Mouse (Mus musculus) stomach, embryonic 14.5 days (tissue): ENCODE measurements around the gene Tle3. TPM values are rescaled to one million over a fixed set of nuclear protein-coding genes. Genes with fewer than 3 reads are reported as not detected.

Experiments
- ATAC-seq: fragments of 200-750 bp; cut with Nextera tagmentation; 2 replicates; pipeline ENCODE4 v1.8.0; 2017; ENCODE audit warnings: low read depth, moderate TSS enrichment; ENCODE audit not compliant: insufficient number of reproducible peaks, insufficient read depth, low FRiP score
- H3K27ac ChIP-seq: fragments of 300-500 bp; sonication (generic); 2 replicates; pipeline ENCODE4 v1.5.1; 2014; ENCODE audit warnings: mild to moderate bottlenecking, low read length, moderate library complexity, mixed read lengths
- H3K27me3 ChIP-seq: fragments of 300-500 bp; sonication (generic); 2 replicates; pipeline ENCODE4 v1.6.1; 2014; ENCODE audit warnings: low read length, control low read depth, mixed read lengths; ENCODE audit not compliant: control insufficient read depth, insufficient read depth
- H3K36me3 ChIP-seq: fragments of 300-500 bp; sonication (generic); 2 replicates; pipeline ENCODE4 v1.6.1; 2014; ENCODE audit warnings: mild to moderate bottlenecking, control low read depth, low read length, moderate library complexity, mixed read lengths; ENCODE audit not compliant: control insufficient read depth, insufficient read depth
- H3K4me1 ChIP-seq: fragments of 300-500 bp; sonication (generic); 2 replicates; pipeline ENCODE4 v1.6.1; 2014; ENCODE audit warnings: low read length, control low read depth, mixed read lengths; ENCODE audit not compliant: control insufficient read depth, insufficient read depth
- H3K4me2 ChIP-seq: fragments of 300-500 bp; sonication (generic); replicated peaks from 2 replicates; pipeline ENCODE4 v1.6.1; 2014; ENCODE audit warnings: low read depth, low read length, control low read depth
- H3K4me3 ChIP-seq: fragments of 300-500 bp; sonication (generic); 2 replicates; pipeline ENCODE4 v1.5.1; 2014; ENCODE audit warnings: low read depth, low read length, control low read depth
- H3K9ac ChIP-seq: fragments of 300-500 bp; sonication (generic); replicated peaks from 2 replicates; pipeline ENCODE4 v1.6.1; 2014; ENCODE audit warnings: low read depth, mild to moderate bottlenecking, control low read depth, low read length, moderate library complexity, mixed read lengths
- H3K9me3 ChIP-seq: fragments of 300-500 bp; sonication (generic); 2 replicates; pipeline ENCODE4 v1.6.1; 2016; ENCODE audit warnings: low read depth, low read length, control low read depth; ENCODE audit not compliant: control insufficient read depth
- WGBS: fragments of 180-500 bp; shearing (Covaris S2); extraction: QIAGEN DNeasy Blood & Tissue Kit; methylation state at CpG from one replicate; pipeline ENCODE4 v1.1.7; 2014; 5-methylcytosine and 5-hydroxymethylcytosine counted together
- polyA plus RNA-seq: library from polyadenylated mRNA; unstranded; fragments of >200 nt; fragmentation: Nextera tagmentation; extraction: Ambion mirVana; gene quantifications from 2 replicates; pipeline ENCODE4 v1.2.1, GENCODE M21; 2014

The Tle3 gene
- polyA plus RNA-seq, 1 experiment from 2014 or later = 31.9 TPM

DNA sequence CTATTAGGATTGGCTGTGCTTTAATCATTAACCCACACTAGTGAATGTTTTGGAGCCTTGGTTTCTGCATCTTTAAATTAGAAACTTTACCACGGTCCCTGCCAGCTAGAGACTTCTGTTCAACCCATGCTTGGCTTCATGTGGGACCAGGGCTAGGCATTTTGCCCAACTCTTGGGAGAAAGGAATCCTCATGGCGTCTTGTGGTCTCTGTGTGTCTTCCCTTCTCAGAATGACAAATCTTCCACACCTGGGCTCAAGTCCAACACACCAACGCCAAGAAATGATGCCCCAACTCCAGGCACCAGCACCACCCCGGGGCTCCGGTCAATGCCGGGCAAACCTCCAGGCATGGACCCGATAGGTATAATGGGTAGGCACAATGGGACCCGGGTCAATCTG, 36.9 kb downstream of the Tle3 start:
- Histone ChIP-seq H3K36me3 (peaks cover 83% of the 10 kb centered on the region), H3K9me3 (no peaks in the 10 kb centered on the region), H3K4me2 (no peak overlapping the region), H3K4me3 (no peak overlapping the region), H3K9ac (no peak overlapping the region), H3K27me3 (no peaks in the 10 kb centered on the region), H3K4me1 (peaks cover 18% of the 10 kb centered on the region), H3K27ac (no peak overlapping the region)
- ATAC-seq = no peak
- WGBS = 85% methylated on average over 8 of the region's 8 CpGs

- Histone ChIP-seq H3K27me3 (no peaks in the 10 kb centered on the region), H3K27ac (no peak overlapping the region), H3K9ac (no peak overlapping the region), H3K4me2 (no peak overlapping the region), H3K4me3 (no peak overlapping the region), H3K4me1 (no peaks in the 10 kb centered on the region), H3K9me3 (no peaks in the 10 kb centered on the region), H3K36me3 (peaks cover 94% of the 10 kb centered on the region)
- ATAC-seq = no peak
- WGBS = 87% methylated on average over 14 of the region's 14 CpGs
Measured at GRCm38 (mm10) chr9:61413665-61414456, 41.7 kb downstream of the Tle3 start.

DNA sequence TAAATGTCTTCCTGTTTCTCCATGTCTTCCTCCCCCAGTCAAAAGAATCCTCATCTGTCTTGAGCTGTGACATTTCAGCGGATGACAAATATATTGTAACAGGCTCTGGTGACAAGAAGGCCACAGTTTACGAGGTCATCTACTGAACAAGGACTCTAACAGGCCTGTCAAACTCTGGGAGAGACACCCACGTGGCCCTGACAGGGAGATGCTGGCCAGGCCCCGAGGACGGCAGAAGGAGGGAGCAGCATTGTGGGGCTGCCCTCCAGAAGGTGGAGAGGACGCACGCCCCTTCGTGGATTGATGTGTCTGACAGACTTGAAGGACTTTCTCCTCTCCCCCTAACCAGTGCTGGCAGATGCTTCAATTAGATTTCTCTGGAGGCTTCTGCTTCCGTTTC, 44.4 kb downstream of the Tle3 start:
- Histone ChIP-seq H3K36me3 (peaks cover 67% of the 10 kb centered on the region), H3K4me3 (no peak overlapping the region), H3K4me1 (no peaks in the 10 kb centered on the region), H3K27ac (no peak overlapping the region), H3K4me2 (no peak overlapping the region), H3K9me3 (no peaks in the 10 kb centered on the region), H3K9ac (no peak overlapping the region), H3K27me3 (no peaks in the 10 kb centered on the region)
- WGBS = 45% methylated on average over 9 of the region's 9 CpGs
- no peak for ATAC-seq

- H3K36me3 ChIP-seq = peaks cover 17% of the 10 kb centered on the region
Measured at GRCm38 (mm10) chr9:61421626-61422025, 49.5 kb downstream of the Tle3 start.

GRCm38 (mm10) chr9:61424245-61424644, 52.1 kb downstream of the Tle3 start:
- ATAC-seq = no peak
- 84% methylated on average over 3 of the region's 3 CpGs for WGBS
- Histone ChIP-seq H3K4me1 (no peaks in the 10 kb centered on the region), H3K9me3 (no peaks in the 10 kb centered on the region), H3K4me3 (no peak overlapping the region), H3K27ac (no peak overlapping the region), H3K9ac (no peak overlapping the region), H3K36me3 (no peaks in the 10 kb centered on the region), H3K4me2 (no peak overlapping the region), H3K27me3 (no peaks in the 10 kb centered on the region)

More at GRCm38 (mm10) chr9:61421626-61422025, 49.5 kb downstream of the Tle3 start:
- Histone ChIP-seq H3K27ac (no peak overlapping the region), H3K4me3 (no peak overlapping the region), H3K4me2 (no peak overlapping the region), H3K4me1 (no peaks in the 10 kb centered on the region), H3K9ac (no peak overlapping the region), H3K9me3 (no peaks in the 10 kb centered on the region), H3K27me3 (no peaks in the 10 kb centered on the region)
- WGBS = 78% methylated on average over 3 of the region's 3 CpGs
- no peak for ATAC-seq

DNA sequence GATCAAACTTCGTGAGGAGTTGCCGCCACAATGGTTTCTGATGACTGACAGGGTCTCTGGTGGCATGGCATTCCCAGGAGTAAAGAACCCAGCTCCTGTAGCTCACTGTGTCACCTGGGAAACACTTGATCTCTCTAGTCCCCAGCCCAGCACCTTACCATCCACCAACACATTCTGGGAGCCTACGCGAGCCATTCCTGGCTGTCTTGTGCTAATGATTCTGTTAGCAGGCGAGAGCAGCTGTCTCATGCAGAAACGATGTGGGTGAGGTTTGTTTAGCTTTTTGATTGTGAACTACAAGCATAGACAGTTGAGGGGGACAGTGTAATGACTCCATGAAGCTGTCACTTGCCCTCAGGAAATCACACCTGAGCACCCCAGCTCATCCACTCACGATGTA, 54.3 kb downstream of the Tle3 start:
- Histone ChIP-seq H3K27ac (no peak overlapping the region), H3K9me3 (no peaks in the 10 kb centered on the region), H3K4me2 (no peak overlapping the region), H3K9ac (no peak overlapping the region), H3K36me3 (no peaks in the 10 kb centered on the region), H3K4me1 (no peaks in the 10 kb centered on the region), H3K27me3 (no peaks in the 10 kb centered on the region), H3K4me3 (no peak overlapping the region)
- ATAC-seq = no peak
- WGBS = 66% methylated on average over 7 of the region's 7 CpGs

DNA sequence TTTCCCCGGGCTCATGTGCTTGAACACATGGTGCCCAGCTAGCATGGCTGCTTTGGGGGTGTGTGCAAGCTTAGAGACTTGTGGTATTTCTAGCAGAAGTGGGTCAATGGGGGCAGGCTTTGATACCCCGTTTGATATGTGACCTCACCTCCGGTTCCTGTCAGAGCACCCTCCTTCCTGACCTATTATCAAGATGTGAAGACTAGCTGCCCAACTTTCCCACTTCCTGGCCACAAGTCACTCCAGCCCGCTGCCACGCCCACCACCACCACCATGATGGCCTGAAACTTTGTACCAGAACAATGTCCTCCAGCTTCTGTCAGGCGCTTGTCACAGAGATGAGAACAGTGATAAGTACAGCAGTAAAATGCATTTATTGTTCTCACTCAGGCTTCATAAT, 54.9 kb downstream of the Tle3 start:
- no peaks in the 10 kb centered on the region for H3K27me3 ChIP-seq
- H3K4me1 ChIP-seq = no peaks in the 10 kb centered on the region
- WGBS = 80% methylated on average over 6 of the region's 6 CpGs
- H3K4me2 ChIP-seq = no peak overlapping the region
- H3K4me3 ChIP-seq = no peak overlapping the region
- H3K9me3 ChIP-seq = no peaks in the 10 kb centered on the region
- no peak overlapping the region for H3K27ac ChIP-seq
- H3K9ac ChIP-seq = no peak overlapping the region
- no peak for ATAC-seq
- no peaks in the 10 kb centered on the region for H3K36me3 ChIP-seq

GRCm38 (mm10) chr9:61427901-61428300, 55.7 kb downstream of the Tle3 start:
- H3K4me3 ChIP-seq = no peak overlapping the region
- no peaks in the 10 kb centered on the region for H3K36me3 ChIP-seq
- H3K4me2 ChIP-seq = no peak overlapping the region
- no peaks in the 10 kb centered on the region for H3K9me3 ChIP-seq
- no peaks in the 10 kb centered on the region for H3K4me1 ChIP-seq
- no peak for ATAC-seq
- 65% methylated on average over 3 of the region's 3 CpGs for WGBS
- no peak overlapping the region for H3K9ac ChIP-seq
- no peaks in the 10 kb centered on the region for H3K27me3 ChIP-seq
- no peak overlapping the region for H3K27ac ChIP-seq

- no peak overlapping the region for H3K4me2 ChIP-seq
- 87% methylated on average over 4 of the region's 4 CpGs for WGBS
- H3K9me3 ChIP-seq = no peaks in the 10 kb centered on the region
- no peak overlapping the region for H3K27ac ChIP-seq
- no peak for ATAC-seq
- no peaks in the 10 kb centered on the region for H3K27me3 ChIP-seq
- H3K4me1 ChIP-seq = peaks cover 6% of the 10 kb centered on the region; the same call in 1 of the 2 replicates
- no peak overlapping the region for H3K4me3 ChIP-seq
- no peaks in the 10 kb centered on the region for H3K36me3 ChIP-seq
- no peak overlapping the region for H3K9ac ChIP-seq
Measured at GRCm38 (mm10) chr9:61431830-61432229, 59.7 kb downstream of the Tle3 start.
